Mouse (Mus musculus): ENCODE results near the gene Aire. TPM values are rescaled to one million over a fixed set of nuclear protein-coding genes. Genes with fewer than 3 reads are reported as not detected.
"Not testable (repeated sequence)": the region's sequence is repeated elsewhere in the genome, so short reads cannot be mapped to it uniquely, and the experiment has no call there.

Aire gene
- polyA plus RNA-seq, 1 experiment from 2014 or later, result 0.06 TPM

DNA sequence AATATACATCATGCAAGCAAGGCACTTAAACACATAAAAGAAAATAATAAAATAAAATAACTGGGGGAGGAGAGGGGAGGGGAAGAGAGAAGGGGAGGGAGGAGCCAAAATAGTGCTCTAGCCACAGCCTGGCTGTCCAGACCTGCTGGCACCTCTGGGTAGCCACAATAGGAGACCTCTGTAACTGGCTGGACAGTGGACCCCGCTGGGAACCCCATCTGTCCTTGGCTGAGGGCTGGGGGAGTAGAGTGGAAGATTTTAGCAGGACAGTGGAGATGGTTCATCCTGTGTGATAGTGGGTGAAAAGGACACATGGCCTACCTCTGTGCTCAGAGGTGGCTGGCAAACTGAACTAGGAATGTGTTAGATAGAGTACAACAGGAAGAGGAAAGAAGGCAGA, 1.1 kb upstream of the Aire start:
- no peak overlapping the region for H3K9ac ChIP-seq
- ATAC-seq (replicated peaks), result no peak
- 62% methylated on average over 1 of the region's 1 CpGs for WGBS
- no peak overlapping the region for H3K4me2 ChIP-seq
- peaks cover 6% of the 10 kb centered on the region; the same call in 1 of the 2 replicates for H3K4me1 ChIP-seq
- no peak overlapping the region for H3K4me3 ChIP-seq
- no peaks in the 10 kb centered on the region for H3K9me3 ChIP-seq
- H3K36me3 ChIP-seq (replicated peaks), result no peaks in the 10 kb centered on the region
- no peak overlapping the region for H3K27ac ChIP-seq
- no peaks in the 10 kb centered on the region for H3K27me3 ChIP-seq (replicated peaks)

DNA sequence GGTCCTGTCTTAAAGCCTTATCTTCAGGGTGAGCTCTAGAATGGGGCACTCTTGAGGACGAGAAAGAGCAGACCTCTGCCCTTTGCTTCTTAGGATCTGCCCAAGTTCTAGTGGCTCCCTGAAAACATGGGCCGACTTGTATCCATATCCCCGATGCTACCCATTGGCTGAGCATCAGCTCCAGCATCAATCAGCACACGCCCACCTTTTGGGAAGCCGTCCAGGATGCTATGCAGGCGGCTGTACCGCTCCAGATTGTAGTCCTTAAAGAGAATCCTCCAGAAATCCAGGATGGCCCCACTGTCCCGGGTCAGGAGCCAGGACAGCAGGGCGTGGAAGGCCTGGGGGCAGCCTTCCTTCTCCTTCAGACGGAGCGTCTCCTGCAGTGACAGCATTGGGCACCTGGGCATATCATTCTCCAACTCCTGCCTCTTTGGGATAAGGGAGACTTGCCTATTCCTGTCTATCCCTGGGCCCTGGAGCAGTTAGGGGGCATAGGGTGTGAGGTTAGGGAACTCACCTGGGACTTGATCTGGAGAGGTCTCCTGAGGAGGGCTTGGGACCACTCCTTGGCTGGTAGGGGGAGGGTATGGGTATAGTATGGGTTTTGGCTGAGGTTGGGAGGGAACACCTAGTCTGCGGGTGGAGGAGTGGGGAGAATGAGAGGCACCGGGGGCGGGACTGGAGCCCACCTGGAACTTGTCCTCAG, 559 bp downstream of the Aire start:
- Histone ChIP-seq H3K9ac (no peak overlapping the region), H3K4me3 (peak overlapping the region; percentile 27), H3K36me3 (replicated peaks) (no peaks in the 10 kb centered on the region), H3K27me3 (replicated peaks) (no peaks in the 10 kb centered on the region), H3K4me2 (peak overlapping the region; percentile 50), H3K4me1 (peaks cover 6% of the 10 kb centered on the region; the same call in 1 of the 2 replicates), H3K27ac (no peak overlapping the region), H3K9me3 (no peaks in the 10 kb centered on the region)
- peak; percentile 52; the same call in 1 of the 2 replicates for ATAC-seq (replicated peaks)
- 68% methylated on average over 14 of the region's 14 CpGs for WGBS

DNA sequence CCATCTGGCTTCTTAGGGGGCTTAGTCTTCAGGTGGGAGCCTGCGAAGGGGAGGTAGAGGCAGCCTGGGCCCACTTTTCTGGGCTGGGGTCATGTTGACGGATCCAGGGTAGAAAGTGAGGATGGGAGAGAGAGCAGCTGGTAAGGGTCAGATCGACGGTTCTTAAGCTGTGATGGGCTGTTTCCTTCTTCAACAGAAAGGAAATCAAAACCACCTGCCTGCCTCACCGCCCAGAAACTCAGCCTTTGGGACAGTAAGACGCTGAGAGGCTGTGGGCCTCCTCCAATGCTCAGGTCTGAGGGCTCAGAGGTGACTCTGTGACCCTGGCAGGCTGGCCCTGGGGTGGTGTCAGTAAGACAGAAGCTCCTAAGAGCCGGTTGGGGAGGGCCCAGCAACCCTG, 1.3 kb downstream of the Aire start:
- Histone ChIP-seq H3K4me1 (peaks cover 6% of the 10 kb centered on the region; the same call in 1 of the 2 replicates), H3K4me2 (no peak overlapping the region), H3K27me3 (replicated peaks) (no peaks in the 10 kb centered on the region), H3K9ac (no peak overlapping the region), H3K27ac (no peak overlapping the region), H3K4me3 (no peak overlapping the region), H3K9me3 (no peaks in the 10 kb centered on the region), H3K36me3 (replicated peaks) (no peaks in the 10 kb centered on the region)
- no peak for ATAC-seq (replicated peaks)
- 84% methylated on average over 7 of the region's 7 CpGs for WGBS

DNA sequence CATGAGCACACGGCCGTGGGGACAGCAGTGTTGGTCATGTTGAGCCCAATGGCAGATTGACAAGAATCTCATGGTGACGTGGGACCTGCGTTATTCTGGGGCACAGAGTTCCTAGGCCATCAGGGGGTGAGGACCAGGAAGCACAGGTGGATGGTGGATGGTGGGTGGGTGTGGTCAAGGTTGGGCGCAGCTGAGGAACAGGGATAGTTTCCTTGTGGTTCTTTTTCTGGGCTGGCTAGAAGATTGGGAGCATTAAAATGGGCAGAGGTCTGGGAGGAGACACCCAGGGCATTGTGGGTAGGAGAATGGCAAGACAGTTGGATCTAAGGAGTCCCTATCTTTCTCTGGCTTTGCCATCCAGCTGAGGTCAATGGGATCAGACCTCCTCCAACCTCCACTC, 1.8 kb downstream of the Aire start, which contains the start of gene Dnmt3l:
TSS of gene Dnmt3l (plus strand) at position 301 of the 400 bp plus-strand sequence.
- 94% methylated on average over 5 of the region's 5 CpGs for WGBS
- Histone ChIP-seq H3K27me3 (replicated peaks) (no peaks in the 10 kb centered on the region), H3K36me3 (replicated peaks) (no peaks in the 10 kb centered on the region), H3K9ac (no peak within 1 kb of the TSS), H3K9me3 (no peaks in the 10 kb centered on the region), H3K27ac (no peak within 1 kb of the TSS), H3K4me2 (no peak within 1 kb of the TSS), H3K4me3 (no peak within 1 kb of the TSS), H3K4me1 (peaks cover 6% of the 10 kb centered on the region; the same call in 1 of the 2 replicates)
- no peak for ATAC-seq (replicated peaks)

DNA sequence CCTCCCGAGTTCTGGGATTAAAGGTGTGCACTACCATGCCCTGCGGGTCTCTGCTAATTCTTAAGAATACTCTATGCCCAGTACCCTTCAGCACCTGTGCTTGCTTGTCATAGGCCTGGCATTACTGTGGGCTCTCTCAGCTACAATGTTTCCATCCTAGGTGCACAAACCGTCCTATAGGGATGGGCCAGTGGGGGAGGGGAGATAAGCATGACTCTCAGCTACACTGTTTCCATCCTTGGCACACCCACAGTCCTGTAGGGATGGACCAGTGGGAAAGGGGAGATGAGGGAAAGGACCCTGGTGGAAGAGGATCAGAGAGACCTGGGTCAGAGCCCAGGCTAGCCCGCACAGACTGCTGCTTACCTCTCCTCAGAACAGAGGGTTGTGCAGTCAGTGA, 6.3 kb downstream of the Aire start:
- no peak for ATAC-seq (replicated peaks)
- Histone ChIP-seq H3K9ac (no peak overlapping the region), H3K9me3 (no peaks in the 10 kb centered on the region), H3K4me2 (no peak overlapping the region), H3K36me3 (replicated peaks) (no peaks in the 10 kb centered on the region), H3K4me3 (no peak overlapping the region), H3K4me1 (no peaks in the 10 kb centered on the region), H3K27ac (no peak overlapping the region), H3K27me3 (replicated peaks) (no peaks in the 10 kb centered on the region)
- 82% methylated on average over 4 of the region's 4 CpGs for WGBS

DNA sequence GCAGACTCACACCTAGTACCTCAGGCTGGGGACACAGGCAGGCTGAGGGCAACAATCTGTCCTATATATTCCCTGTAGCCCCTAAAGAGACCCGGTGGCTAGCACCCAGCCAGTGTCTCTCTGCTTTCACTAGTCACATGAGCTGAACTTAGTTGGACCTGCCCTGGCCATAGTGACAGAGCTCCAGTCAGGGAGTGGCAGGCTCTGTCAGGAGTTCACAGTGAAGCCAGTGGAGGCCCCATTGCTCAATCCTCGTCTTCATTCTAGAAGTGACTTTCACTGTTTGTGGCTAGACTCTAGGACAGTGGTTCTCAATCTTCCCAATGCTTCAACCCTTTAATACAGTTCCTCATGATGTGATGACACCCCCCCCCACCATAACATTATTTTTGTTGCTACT, 11.4 kb downstream of the Aire start:
- Histone ChIP-seq H3K9ac (no peak overlapping the region), H3K9me3 (no peaks in the 10 kb centered on the region), H3K4me3 (no peak overlapping the region), H3K27ac (no peak overlapping the region), H3K27me3 (replicated peaks) (no peaks in the 10 kb centered on the region), H3K36me3 (replicated peaks) (no peaks in the 10 kb centered on the region), H3K4me1 (no peaks in the 10 kb centered on the region), H3K4me2 (no peak overlapping the region)
- 74% methylated on average over 2 of the region's 2 CpGs for WGBS
- no peak for ATAC-seq (replicated peaks)

DNA sequence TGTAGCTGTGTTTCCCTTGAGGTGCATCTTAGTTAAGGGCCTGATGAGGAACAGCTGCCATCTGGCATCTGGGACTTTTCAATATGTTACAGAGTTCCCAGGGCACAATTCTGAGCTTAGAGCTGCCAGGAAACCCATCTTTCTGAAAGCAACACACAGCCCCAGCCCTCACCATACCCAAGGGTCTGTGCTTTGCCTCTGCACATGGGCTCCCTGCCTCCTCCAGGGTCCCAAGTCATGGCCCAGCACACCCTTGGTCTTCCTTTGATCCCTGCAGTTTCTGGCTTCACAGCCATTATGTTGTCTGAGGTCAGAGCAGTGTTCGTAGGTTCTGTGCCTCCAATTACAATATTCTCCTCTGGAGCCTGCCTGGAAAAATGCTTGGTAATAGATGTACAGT, 14.3 kb downstream of the Aire start:
- 87% methylated on average over 1 of the region's 1 CpGs for WGBS
- Histone ChIP-seq H3K9me3 (no peaks in the 10 kb centered on the region), H3K27me3 (replicated peaks) (no peaks in the 10 kb centered on the region), H3K4me1 (no peaks in the 10 kb centered on the region), H3K4me3 (no peak overlapping the region), H3K4me2 (no peak overlapping the region), H3K27ac (no peak overlapping the region), H3K36me3 (replicated peaks) (no peaks in the 10 kb centered on the region), H3K9ac (no peak overlapping the region)
- ATAC-seq (replicated peaks), result no peak

DNA sequence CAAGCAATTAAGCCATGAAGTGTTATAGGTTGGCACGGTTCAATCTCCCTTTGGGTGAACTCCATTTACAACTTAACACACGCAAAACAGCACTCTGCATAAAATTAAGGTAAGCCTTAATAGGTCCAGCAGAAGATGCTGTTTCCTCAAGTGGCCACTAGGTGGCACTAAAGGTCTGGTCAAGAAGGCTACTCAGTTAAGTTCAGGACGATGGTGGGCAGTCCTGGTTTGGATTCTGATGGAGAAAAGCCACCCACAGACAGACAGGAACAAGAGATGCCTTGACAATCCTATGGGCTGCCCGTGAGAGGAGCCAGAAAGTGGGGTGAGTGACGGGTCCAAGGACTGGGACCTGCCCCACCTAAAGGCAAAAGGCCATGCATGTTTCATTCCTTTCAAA, 15.3 kb downstream of the Aire start:
- no peaks in the 10 kb centered on the region for H3K4me1 ChIP-seq
- no peaks in the 10 kb centered on the region for H3K27me3 ChIP-seq (replicated peaks)
- H3K4me3 ChIP-seq, result no peak overlapping the region
- no peaks in the 10 kb centered on the region for H3K9me3 ChIP-seq
- no peak overlapping the region for H3K27ac ChIP-seq
- H3K36me3 ChIP-seq (replicated peaks), result no peaks in the 10 kb centered on the region
- H3K4me2 ChIP-seq, result no peak overlapping the region
- H3K9ac ChIP-seq, result no peak overlapping the region
- ATAC-seq (replicated peaks), result peak; percentile 86
- WGBS, result 3% methylated on average over 5 of the region's 5 CpGs

DNA sequence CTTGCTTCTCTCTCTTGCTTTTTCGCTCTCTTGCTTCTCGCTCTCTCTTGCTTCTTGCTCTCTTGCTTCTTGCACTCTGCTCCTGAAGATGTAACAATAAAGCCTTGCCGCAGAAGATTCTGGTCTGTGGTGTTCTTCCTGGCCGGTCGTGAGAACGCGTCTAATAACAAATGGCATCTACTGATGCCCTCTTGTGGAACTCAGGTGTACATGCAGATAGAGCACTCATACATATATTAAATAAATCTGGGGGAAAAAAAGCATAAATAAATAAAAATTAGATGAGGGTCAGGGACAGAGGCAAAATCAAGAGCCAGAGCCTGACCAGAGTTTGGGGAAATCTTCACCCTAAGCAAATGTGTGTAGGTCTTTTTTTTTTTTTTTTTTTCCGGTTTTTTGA, 18.0 kb downstream of the Aire start:
- not testable (repeated sequence) for H3K36me3 ChIP-seq (replicated peaks); ATAC-seq (replicated peaks); H3K9me3 ChIP-seq; H3K4me2 ChIP-seq; H3K4me1 ChIP-seq; H3K9ac ChIP-seq; H3K4me3 ChIP-seq; H3K27me3 ChIP-seq (replicated peaks); H3K27ac ChIP-seq
- 68% methylated on average over 6 of the region's 8 CpGs for WGBS

DNA sequence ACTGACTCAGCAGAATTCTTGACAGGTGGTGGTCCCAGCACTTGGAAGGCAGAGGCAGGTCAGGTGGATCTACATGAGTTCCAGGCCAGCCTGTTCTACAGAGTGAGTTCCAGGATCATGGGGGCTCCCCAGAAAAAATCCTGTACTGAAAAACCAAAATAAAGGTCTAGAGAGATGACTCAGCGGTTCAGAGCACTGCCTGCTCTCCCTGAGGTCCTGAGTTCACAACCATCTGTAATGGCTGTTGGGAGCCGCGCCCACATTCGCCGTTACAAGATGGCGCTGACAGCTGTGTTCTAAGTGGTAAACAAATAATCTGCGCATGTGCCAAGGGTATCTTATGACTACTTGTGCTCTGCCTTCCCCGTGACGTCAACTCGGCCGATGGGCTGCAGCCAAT, 23.4 kb downstream of the Aire start:
- not testable (repeated sequence) for H3K27ac ChIP-seq; H3K36me3 ChIP-seq (replicated peaks); H3K4me3 ChIP-seq; H3K27me3 ChIP-seq (replicated peaks); H3K4me2 ChIP-seq; H3K9ac ChIP-seq; H3K9me3 ChIP-seq; H3K4me1 ChIP-seq; ATAC-seq (replicated peaks)
- WGBS, result 97% methylated on average over 7 of the region's 11 CpGs

DNA sequence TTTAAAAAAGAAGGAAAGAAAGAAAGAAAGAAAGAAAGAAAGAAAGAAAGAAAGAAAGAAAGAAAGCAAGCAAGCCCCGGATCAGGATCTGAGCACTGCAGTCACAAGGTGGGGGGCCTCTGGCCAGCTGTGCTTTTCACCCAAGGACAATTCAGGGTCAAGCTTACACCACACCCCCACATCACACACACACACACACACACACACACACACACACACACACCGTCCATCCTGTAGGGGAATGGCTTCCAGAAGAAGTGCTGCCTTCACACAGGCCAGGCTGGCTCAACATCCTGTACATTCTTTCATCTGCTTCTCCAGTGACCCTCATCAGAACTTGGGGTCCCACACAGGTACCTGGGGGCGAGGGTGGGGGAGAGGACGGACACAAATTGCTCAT, 24.1 kb downstream of the Aire start:
- 0 out of 2 replicates have a peak, but pooled peaks have one; percentile 37 for ATAC-seq (replicated peaks)
- WGBS, result 74% methylated on average over 4 of the region's 4 CpGs

DNA sequence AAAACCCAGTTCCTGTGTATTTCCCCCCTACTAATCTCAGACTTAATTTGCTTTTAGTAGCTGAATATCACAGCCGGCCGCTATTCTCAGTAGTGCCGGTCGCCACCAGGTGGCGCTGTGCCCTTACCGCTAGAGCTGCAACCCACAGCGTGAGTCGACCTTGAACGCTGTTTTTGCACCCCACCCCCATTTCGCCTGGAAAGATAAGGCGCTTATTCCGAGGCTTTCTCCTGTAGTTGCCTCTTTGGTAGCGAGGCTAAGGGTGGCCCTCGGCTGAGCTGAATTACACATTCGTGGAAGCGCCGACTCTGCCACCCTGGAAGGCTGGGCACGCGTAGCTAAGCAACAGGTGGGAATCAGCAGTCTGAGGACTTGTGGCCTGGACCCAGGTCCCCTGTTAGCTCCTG, 24.6 kb downstream of the Aire start:
- Histone ChIP-seq H3K4me1 (peaks cover 2% of the 10 kb centered on the region; the same call in 1 of the 2 replicates), H3K9ac (peak overlapping the region; percentile 7; the same call in 1 of the 2 replicates), H3K9me3 (no peaks in the 10 kb centered on the region), H3K4me2 (peak overlapping the region; percentile 55), H3K36me3 (replicated peaks) (no peaks in the 10 kb centered on the region), H3K4me3 (peak overlapping the region; percentile 31), H3K27ac (no peak overlapping the region), H3K27me3 (replicated peaks) (no peaks in the 10 kb centered on the region)
- ATAC-seq (replicated peaks), result peak; percentile 75
- WGBS, result 23% methylated on average over 19 of the region's 19 CpGs

More for the DNA sequence above, 24.1 kb downstream of the Aire start:
- Histone ChIP-seq H3K4me2 (no peak overlapping the region), H3K36me3 (replicated peaks) (no peaks in the 10 kb centered on the region), H3K9ac (no peak overlapping the region), H3K27me3 (replicated peaks) (no peaks in the 10 kb centered on the region), H3K4me3 (no peak overlapping the region), H3K27ac (no peak overlapping the region), H3K4me1 (peaks cover 2% of the 10 kb centered on the region; the same call in 1 of the 2 replicates), H3K9me3 (no peaks in the 10 kb centered on the region)

DNA sequence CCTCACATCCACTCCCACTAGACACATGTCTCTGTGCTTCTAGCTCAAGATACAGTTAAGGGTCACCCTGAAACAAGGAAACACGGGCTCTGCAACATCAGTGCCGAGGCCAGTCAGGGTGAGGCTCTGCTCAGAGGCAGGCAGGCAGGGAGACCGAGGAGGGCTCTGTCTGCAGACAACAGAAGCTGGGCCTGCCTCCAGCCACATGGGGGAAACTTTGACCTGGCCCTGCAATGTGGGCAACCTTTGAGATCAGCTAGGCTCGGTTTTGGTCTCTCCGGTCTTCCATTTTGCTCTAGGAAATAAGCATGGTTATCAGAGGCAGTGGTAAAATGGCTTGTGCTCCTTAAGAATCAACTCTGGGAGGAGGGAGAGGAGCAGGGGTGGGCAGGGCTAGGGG, 27.0 kb downstream of the Aire start:
- 56% methylated on average over 5 of the region's 5 CpGs for WGBS
- H3K27me3 ChIP-seq (replicated peaks), result no peaks in the 10 kb centered on the region
- no peaks in the 10 kb centered on the region for H3K36me3 ChIP-seq (replicated peaks)
- no peak overlapping the region for H3K4me2 ChIP-seq
- H3K4me1 ChIP-seq, result peaks cover 2% of the 10 kb centered on the region; the same call in 1 of the 2 replicates
- no peak overlapping the region for H3K9ac ChIP-seq
- H3K4me3 ChIP-seq, result no peak overlapping the region
- H3K9me3 ChIP-seq, result no peaks in the 10 kb centered on the region
- ATAC-seq (replicated peaks), result no peak
- H3K27ac ChIP-seq, result no peak overlapping the region

Measured in midbrain, embryonic 15.5 days (tissue).